Mouse (Mus musculus): Measurements from ENCODE around the gene Kdm4a. TPM values are rescaled to one million over a fixed set of nuclear protein-coding genes. Genes with fewer than 3 reads are reported as not detected.

Gene Kdm4a
- polyA plus RNA-seq, 1 experiment from 2014 or later = 35.3 TPM

DNA sequence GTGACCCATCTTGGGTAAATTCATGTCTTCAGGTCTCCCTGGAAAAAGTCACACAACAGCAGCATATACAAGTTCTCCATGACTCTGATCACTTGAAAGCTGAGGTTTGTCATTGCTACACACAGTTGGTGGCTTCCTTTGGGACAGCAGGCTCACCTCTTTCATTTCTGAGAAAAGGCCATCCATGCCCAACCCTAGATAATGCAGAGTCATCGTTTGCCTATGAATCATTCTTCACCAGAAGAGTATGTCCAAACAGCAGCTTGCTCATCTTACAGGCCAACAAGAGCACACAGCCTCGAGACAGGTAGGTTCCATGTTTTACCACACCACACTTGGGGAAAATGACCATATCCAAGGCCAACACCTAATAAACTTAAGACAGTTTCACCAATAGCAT is 91.1 kb downstream of the Kdm4a start:
- no peak for ATAC-seq (ENCODE audit: insufficient number of reproducible peaks, low FRiP score, low TSS enrichment, low read depth)
- Histone ChIP-seq H3K4me2 (replicated peaks) (no peak overlapping the region), H3K9ac (no peak overlapping the region), H3K27me3 (no peaks in the 10 kb centered on the region), H3K36me3 (no peaks in the 10 kb centered on the region), H3K4me3 (replicated peaks) (no peak overlapping the region), H3K9me3 (replicated peaks) (no peaks in the 10 kb centered on the region), H3K27ac (replicated peaks) (no peak overlapping the region), H3K4me1 (peaks cover 11% of the 10 kb centered on the region; the same call in 1 of the 2 replicates)
- 81% methylated on average over 2 of the region's 2 CpGs for WGBS

Small RNA genes lying within 50 kb of the gene (microRNA-seq; reads per million reads assigned to microRNA genes)
- gene Mir7226 (ENCODE audit: borderline number of aligned reads) = 1.2 reads per million

Other genes starting within 250 kb of the Kdm4a start
- 9.4 and 9.8 TPM in 2 replicates for gene St3gal3, start 45.1 kb downstream of the Kdm4a start, polyA plus RNA-seq (2015; fragmentation: Nextera tagmentation; extraction: Ambion mirVana)
- gene Ptprf, start 111.4 kb upstream of the Kdm4a start, polyA plus RNA-seq (2015; fragmentation: Nextera tagmentation; extraction: Ambion mirVana) = 89.3 and 90.7 TPM in 2 replicates
- 7.5 and 7.6 TPM in 2 replicates for gene Szt2, start 229.2 kb upstream of the Kdm4a start, polyA plus RNA-seq (2015; fragmentation: Nextera tagmentation; extraction: Ambion mirVana)
- gene Med8, start 229.3 kb upstream of the Kdm4a start, polyA plus RNA-seq (2015; fragmentation: Nextera tagmentation; extraction: Ambion mirVana) = 102 and 106 TPM in 2 replicates
- gene Elovl1, start 248.1 kb upstream of the Kdm4a start, polyA plus RNA-seq (2015; fragmentation: Nextera tagmentation; extraction: Ambion mirVana) = 160 and 179 TPM in 2 replicates